Mouse (Mus musculus) retina, adult 2 months (tissue): Measurements from ENCODE around the gene Evx1.
A peak's percentile ranks its signal among the peaks of the same experiment; 100 is the strongest.

Experiments
- DNase-seq: peaks from one replicate; pipeline ENCODE4 v3.0.0-alpha.2; 2012; ENCODE audit warnings: low read depth, low spot score

Evx1 gene

DNA sequence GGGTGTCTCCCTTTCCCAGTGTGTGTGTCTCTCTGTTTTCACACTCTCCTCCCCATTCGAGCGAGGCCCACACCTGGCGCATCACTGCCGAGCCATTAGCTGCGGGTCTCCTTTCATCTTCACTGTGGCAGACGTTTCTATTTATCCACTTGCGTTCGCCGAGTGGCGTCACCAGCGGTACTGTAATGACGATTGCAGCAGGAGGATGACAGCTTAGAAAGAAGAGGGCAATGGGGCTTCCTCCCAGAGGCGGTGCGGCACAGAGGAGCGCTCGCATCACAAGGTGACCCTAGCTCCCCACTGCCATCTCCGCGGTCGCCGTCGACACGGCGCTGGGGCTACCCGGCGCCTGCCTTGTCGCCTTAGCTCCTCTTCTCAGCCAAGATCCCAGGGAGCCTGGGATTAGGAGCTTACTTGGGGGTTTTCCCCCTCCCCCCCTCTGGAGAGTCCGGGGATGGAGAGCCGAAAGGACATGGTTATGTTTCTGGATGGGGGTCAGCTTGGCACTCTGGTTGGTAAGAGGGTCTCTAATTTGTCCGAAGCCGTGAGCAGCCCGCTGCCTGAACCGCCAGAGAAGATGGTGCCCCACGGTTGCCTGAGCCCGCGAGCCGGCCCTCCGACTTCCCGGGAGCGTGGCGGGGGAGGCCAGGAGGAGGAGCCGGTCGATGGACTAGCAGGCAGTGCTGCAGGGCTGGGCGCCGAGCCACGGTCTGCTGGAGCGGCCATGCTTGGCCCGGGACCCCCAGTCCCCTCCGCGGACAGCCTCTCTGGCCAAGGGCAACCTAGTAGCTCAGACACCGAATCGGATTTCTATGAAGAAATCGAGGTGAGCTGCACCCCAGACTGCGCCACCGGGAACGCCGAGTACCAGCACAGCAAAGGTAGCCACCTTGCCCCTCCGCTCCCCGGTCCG lies at the start of gene Evx1:
TSS of gene Evx1 (plus strand) at position 108 of the 913 bp plus-strand sequence.
- no peak for DNase-seq

DNA sequence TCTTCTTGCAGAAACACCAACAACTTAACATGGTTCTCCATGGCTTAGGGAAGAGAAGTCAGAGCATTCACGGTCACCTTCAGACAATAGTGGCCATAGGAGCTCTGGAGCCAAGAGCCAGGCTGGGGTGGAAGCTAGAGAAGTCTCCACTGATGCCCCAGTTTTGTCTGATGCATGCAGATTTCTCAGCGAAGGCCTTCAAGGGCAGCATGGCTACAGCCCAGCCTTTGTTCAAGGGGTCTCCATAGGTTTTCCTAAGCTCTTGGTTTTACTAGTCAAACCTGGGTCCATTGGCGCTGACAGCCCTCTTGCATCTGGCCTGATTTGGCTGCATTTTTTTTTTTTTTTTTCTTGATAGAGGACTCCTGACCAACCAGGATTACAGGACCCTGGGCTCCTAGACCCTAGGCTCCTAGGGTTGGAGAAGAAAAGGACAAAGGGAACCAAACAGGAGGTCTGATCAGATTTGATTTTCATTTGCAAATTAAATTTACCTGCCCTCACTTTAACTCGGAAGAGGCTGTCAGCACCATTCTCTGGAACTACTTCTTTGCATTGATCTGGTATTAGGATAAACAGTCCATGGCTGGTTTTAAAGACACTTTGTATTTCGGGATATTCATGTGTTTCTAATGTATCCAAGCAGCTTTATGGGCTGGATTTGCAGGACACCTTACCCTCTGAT lies 49.0 kb upstream of the Evx1 start:
- no peak for DNase-seq

DNA sequence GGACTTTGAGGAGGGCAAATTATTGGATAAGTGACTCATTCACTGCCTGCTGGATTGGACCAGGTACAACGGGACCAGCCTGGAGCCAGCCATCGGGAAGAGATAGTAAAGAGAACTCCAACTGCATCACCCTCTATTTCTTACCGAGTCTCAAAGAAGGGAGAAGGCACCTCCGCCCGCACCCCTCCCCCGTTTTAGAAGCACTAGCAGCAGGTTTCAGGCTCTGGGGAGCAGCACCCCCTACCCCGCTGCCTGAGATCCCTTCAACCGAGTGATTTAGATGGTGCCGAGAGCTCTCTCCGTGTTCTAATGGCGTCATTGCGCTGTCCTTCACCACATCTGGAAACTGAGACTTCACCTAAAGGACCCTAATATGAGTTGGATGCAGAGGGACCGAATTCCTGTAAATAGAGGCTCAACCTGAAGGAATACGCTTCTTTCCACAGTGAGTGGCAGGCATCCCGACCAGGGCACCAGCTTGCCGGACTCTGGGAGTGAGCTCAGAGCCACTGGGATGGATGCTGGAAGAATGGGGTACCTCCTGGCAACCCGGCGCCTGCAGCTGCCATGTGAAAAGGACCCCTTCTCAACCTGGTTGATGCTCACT lies 47.9 kb upstream of the Evx1 start:
- no peak for DNase-seq

GRCm38 (mm10) chr6:52265913-52266665 lies 47.2 kb upstream of the Evx1 start:
- DNase-seq = no peak

DNA sequence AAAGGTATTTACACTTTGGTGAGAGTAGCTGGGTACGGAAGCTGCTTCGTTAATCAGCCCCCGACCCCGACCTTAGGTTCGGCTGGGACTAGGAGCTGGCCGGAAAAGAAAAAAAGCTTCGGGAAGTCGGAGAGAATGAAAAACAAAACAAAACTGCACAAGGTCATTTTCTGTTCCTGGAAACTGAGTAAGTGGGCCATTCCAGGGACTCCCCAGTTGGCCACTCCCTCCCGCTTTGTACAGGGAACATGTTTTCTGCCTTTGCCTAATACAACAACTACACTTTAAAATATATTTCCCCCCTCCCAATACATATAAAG lies 46.7 kb upstream of the Evx1 start:
- no peak for DNase-seq

DNA sequence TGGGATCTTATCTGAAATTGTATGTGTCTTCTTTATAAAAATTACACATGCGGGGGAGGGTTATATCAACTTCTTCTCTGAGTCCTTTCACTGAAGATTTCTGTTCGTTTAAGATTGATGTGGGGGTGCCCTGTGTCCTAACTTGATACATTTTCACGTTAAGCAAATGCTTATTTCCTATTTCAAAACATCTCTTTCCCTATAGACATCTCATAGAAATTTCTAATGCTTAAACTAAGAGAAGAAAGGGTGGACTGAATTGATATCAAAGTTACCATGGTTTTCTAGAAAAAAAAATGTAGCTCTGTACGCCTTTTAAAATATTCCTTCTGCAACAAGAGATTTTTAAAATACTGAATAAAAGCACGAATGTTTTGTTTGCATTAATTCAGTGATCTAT lies 46.1 kb upstream of the Evx1 start:
- no peak for DNase-seq

- no peak for DNase-seq
Observed at GRCm38 (mm10) chr6:52267691-52268090, 45.6 kb upstream of the Evx1 start.

DNA sequence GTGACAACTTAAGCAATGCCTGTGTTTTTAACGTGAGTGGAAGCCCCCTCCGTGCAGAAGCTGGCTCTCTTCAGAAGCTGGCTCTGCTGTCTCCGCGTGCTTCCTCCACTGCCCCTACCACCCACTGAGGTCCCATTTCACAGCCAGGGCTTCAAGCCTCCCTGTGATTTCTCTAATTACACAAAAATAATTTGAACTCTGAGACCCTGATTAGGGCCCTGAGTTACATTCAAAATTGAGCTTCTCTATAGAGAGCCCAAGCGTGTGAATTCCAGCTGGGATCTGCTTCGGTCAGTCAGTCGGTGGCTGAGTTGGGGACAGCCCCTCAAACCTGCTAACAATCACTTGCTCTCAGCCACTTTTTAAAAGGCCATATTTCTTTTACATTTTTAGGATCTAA lies 45.0 kb upstream of the Evx1 start:
- DNase-seq = no peak

DNA sequence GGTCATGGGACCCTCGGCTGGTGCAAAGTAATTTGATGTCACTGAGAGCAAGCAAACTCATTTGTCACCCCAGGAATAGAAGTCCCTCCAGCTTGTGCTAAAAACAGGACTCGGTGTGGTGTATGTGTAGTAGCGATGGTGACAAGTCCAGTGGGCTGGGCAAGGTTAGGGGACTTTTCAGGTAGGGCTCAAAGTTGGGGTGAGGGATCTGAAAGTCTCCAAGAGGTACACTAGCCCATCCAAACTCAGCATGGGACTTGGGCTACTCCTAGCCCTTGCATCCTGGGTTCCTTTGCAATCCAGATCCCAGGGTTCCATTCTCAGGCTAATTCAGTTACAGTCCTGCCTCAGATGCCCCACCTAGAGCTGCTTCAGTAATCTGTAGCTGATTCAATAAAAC lies 44.5 kb upstream of the Evx1 start:
- DNase-seq = no peak

DNA sequence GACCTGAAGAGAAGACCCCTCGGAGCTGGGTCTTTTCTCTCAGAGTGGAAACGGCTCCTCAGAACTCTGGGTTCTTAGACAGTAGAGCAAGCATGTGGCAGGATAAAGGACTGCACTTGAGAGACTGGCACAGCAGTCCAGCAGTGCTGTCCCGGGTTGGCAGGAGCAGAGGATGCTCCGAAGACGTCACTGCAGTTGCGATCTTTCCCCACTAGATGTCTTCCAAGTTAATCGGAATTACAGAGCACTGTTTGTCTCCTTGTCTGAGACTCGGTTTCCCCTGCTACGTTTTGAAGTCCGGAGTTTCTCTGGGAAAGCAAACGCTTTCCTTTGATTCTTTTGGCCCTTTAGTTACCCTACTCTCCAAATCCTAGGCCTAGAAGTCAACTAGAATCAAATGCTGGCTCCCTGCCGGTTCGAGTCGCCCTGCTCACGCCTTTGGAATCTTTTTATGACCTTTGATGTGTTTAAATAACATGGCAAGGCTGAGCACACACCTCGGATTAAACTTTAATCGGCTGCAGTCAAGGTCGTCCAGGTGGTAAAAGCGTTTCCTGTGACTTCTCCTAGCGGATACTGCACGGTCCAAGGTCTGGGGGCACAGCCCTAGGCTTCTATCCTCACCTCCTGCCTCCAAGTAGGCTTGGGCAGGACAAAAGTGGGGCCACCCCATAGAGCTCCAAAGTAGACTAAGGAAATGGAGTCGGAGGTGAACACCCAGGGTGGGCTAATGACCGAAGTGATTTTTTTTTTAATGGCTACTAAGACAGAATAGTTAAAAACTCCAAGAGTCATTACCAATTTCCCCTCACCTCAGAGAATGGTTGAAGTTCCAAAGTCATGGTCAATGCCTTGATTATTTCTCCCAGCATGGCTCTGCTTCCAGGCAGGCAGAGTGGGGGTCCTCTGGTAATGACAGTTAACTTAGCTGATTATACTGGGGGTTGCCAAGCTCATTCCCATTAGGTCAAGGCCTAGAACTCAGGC lies 42.5 kb upstream of the Evx1 start:
- DNase-seq = peak; percentile 46

DNA sequence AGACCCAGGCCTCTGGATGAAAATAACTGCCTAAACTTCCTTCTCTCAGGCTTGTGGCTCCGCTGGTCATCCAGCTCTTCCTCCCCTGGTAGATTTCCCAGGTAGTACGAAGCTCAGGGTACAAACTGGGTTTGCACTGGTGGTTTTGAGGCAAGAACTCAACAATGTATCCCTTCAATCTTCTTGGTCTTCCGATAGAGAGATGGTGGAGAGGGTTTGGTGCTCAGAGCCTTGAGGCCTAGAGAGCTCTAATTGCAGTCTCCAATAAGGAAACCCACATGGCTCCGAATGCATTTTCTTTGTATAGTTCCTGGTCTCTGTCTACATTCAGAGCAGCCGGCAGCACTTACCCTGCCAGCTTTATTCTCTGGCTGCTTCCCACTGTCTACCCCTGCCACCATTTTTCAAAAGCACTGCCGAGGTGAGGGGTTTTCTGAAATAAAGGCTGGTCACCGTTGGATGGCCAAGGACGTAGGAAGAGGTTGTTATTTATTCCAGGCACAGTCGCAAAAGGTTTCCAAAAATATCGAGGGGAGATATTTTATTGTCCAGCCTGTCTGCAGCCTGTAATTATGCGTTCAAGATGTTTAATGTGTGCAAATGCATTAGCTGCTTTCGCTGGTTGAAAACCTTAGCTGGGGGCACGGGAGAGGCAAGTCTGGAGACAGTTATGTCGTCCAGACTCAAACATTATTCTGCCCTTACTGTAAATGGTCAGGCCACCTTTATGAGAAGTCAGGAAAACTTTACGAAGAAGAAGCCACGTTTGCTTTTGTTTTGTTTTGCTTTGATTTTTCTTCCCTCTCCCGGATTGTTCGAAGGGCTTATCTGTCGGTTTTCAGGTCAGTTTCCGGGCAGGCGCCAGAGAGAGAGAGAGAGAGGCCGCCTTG lies 40.3 kb upstream of the Evx1 start:
- no peak for DNase-seq

GRCm38 (mm10) chr6:52273656-52274280 lies 39.5 kb upstream of the Evx1 start:
- DNase-seq = no peak

GRCm38 (mm10) chr6:52274576-52274975 lies 38.7 kb upstream of the Evx1 start:
- DNase-seq = no peak

GRCm38 (mm10) chr6:52275563-52276280 lies 37.6 kb upstream of the Evx1 start:
- no peak for DNase-seq

- DNase-seq = no peak
Observed at GRCm38 (mm10) chr6:52276382-52276781, 36.9 kb upstream of the Evx1 start.

DNA sequence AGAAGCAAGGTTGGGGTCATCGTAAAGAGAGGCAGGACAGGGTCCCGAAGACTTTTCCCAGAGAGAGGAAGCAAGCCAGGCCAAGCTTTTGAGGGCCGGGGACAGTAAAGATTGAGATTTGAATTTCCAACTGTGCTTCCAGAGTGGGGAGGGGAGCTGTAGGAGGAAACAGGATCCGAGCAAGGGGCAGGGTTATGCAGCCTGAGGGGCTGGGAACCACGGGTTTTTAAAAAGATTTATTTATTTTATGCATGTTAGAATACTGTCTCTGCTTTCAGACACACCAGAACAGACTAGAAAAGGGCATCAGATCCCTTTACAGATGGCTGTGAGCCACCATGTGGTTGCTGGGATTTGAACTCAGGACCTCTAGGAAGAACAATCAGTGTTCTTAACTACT lies 36.4 kb upstream of the Evx1 start:
- DNase-seq = no peak

DNA sequence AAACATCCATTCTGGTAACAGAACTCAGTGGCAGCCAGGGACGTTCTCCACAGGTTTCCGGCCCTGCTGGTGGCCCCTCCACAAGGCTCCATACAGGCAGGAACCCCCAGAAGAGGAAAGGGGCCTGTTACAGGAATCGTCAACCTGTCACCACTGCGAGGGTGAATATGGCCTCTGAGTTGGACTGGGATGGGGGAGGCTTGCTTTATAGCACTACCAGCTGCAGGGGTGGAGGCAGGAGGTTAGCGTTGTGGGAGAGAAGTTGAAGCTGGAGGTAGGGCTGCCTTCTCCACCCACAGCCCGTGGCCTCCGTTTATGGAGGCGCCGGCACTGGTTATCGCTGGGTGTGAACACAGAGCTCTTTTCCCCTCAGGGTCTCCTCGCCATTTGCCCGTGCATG lies 32.2 kb upstream of the Evx1 start:
- DNase-seq = no peak

DNA sequence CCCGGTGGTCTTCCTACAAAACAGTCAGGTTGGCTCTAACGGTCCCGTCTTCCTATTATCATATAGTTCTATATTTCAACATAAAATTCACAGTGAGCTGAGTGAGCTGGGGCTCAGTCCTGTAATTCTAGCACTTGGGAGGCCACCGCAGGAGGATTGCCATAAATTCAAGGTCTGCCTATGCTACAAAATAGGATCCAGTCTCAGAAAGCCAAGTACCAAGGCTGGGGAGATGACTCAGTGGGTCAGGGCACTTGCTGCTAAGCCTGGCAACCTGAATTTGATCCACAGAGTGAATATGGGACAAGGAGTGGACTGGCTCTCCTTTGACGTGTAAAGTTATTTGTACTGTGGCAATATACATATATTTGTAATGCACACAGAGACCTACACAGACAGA lies 29.4 kb upstream of the Evx1 start:
- DNase-seq = no peak

DNA sequence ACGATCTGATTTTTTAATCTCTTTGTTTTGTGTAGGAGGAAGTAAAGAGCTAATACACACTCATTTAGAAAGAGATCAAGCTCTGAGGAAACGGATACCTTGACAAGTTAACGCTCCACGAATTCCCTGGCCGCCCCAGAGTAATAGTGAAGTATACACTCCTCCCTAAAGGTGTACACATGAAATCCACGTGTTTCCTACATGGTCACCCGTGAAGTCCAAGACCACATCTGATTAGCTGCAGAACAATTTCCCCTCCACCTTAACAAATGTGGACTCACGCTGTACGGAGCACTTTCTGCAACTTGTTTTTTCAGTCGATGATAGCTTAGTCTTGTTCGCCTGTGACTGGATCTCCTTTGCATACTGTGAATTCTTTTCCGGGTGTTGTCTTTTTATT lies 23.1 kb upstream of the Evx1 start:
- no peak for DNase-seq
